Mouse (Mus musculus): Measurements from ENCODE around the gene Man2a1. TPM values are rescaled to one million over a fixed set of nuclear protein-coding genes. Genes with fewer than 3 reads are reported as not detected.

The Man2a1 gene
- total and polyA plus RNA-seq, 2 experiments from 2014 or later = 3.2 to 19.0 TPM

- Histone ChIP-seq H3K27me3 (ENCODE audit: insufficient read depth, low read length) (no peaks in the 10 kb centered on the region), H3K4me3 (ENCODE audit: low read depth, low read length) (peak overlapping the region; percentile 81), H3K9me3 (ENCODE audit: low read length) (no peaks in the 10 kb centered on the region), H3K4me2 (ENCODE audit: low read depth, low read length, poor library complexity, severe bottlenecking) (peak overlapping the region; percentile 97), H3K9ac (replicated peaks; ENCODE audit: low read length, poor library complexity, severe bottlenecking) (no peak overlapping the region), H3K36me3 (ENCODE audit: insufficient read depth, low read length) (no peaks in the 10 kb centered on the region), H3K27ac (ENCODE audit: low read depth, low read length) (no peak overlapping the region), H3K4me1 (ENCODE audit: insufficient read depth, low read length) (peaks cover 4% of the 10 kb centered on the region; the same call in 1 of the 2 replicates)
- ATAC-seq (ENCODE audit: low FRiP score) (no peak), DNase-seq (ENCODE audit: low spot score) (no peak)
- TF ChIP-seq CTCF (IDR thresholded peaks at IDR 0.05) = no peak
- WGBS = 82% methylated on average over 5 of the region's 5 CpGs
Measured at GRCm38 (mm10) chr17:64603534-64603933, 3.0 kb downstream of the Man2a1 start.

- Histone ChIP-seq H3K27ac (ENCODE audit: low read depth, low read length) (no peak overlapping the region), H3K4me2 (ENCODE audit: low read depth, low read length, poor library complexity, severe bottlenecking) (peak overlapping the region; percentile 97), H3K4me3 (ENCODE audit: low read depth, low read length) (no peak overlapping the region), H3K36me3 (ENCODE audit: insufficient read depth, low read length) (no peaks in the 10 kb centered on the region), H3K4me1 (ENCODE audit: insufficient read depth, low read length) (peaks cover 4% of the 10 kb centered on the region; the same call in 1 of the 2 replicates), H3K27me3 (ENCODE audit: insufficient read depth, low read length) (no peaks in the 10 kb centered on the region), H3K9ac (replicated peaks; ENCODE audit: low read length, poor library complexity, severe bottlenecking) (no peak overlapping the region), H3K9me3 (ENCODE audit: low read length) (no peaks in the 10 kb centered on the region)
- WGBS = 76% methylated on average over 5 of the region's 5 CpGs
- DNase-seq (ENCODE audit: low spot score) (no peak), ATAC-seq (ENCODE audit: low FRiP score) (no peak)
- TF ChIP-seq CTCF (IDR thresholded peaks at IDR 0.05) = no peak
Measured at GRCm38 (mm10) chr17:64604163-64604562, 3.6 kb downstream of the Man2a1 start.

DNA sequence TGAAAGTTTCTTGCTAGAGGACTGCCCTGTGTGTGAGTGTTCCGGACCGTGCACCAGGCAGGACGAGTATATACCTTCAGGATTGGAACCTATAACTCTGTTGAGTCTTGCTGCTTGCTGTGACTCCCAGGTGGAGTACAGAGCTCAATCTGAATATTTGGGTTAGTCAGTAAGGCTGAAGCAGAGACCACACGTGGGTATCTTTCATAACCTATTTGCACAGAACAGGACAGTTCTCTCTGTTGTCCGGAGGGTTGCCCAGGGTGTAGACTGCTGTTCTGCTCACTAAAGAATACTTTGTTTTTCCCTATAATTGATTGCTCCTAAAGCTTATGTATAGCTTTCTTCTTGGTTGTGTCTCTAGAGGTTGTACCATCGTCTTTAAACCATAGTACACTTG, 7.7 kb downstream of the Man2a1 start:
- Histone ChIP-seq H3K9me3 (ENCODE audit: low read length) (no peaks in the 10 kb centered on the region), H3K27me3 (ENCODE audit: insufficient read depth, low read length) (no peaks in the 10 kb centered on the region), H3K27ac (ENCODE audit: low read depth, low read length) (no peak overlapping the region), H3K36me3 (ENCODE audit: insufficient read depth, low read length) (no peaks in the 10 kb centered on the region), H3K4me2 (ENCODE audit: low read depth, low read length, poor library complexity, severe bottlenecking) (no peak overlapping the region), H3K9ac (replicated peaks; ENCODE audit: low read length, poor library complexity, severe bottlenecking) (no peak overlapping the region), H3K4me3 (ENCODE audit: low read depth, low read length) (no peak overlapping the region), H3K4me1 (ENCODE audit: insufficient read depth, low read length) (peaks cover 4% of the 10 kb centered on the region; the same call in 1 of the 2 replicates)
- no peak for TF ChIP-seq CTCF (IDR thresholded peaks at IDR 0.05)
- ATAC-seq (ENCODE audit: low FRiP score) (no peak), DNase-seq (ENCODE audit: low spot score) (no peak)
- 92% methylated on average over 6 of the region's 6 CpGs for WGBS

DNA sequence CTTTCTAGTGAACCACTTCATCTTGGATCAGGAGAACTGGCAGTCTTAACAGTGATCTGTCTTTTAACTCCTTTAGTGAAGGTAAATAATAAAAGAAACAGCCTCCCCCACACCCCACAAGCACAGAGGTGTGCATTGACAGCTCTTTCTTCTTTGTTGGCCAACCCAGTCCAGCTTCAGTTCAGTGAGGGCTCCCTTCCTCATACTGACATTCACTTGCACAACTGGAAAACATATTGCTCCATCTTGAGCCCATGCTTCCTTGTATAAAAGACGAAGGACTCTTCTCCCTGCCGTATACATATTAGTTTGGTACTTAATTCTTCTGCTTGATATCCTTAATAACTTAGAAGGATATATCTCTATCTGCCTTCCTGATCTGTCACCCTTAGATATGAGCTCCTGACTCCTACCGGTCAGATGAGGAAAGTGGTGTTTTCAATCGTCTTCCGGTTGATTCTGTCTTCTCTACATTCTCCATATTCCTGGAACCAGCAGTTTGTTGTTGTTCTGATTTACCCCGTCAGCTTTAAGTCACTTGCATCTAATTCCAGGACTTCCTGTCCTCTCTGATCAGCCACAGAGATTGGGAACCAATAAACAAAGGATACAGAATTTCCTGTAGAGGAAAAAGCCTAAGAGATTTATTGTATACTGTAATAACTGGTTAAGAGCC, 8.5 kb downstream of the Man2a1 start:
- Histone ChIP-seq H3K9ac (replicated peaks; ENCODE audit: low read length, poor library complexity, severe bottlenecking) (no peak overlapping the region), H3K27me3 (ENCODE audit: insufficient read depth, low read length) (no peaks in the 10 kb centered on the region), H3K36me3 (ENCODE audit: insufficient read depth, low read length) (no peaks in the 10 kb centered on the region), H3K4me3 (ENCODE audit: low read depth, low read length) (no peak overlapping the region), H3K4me2 (ENCODE audit: low read depth, low read length, poor library complexity, severe bottlenecking) (no peak overlapping the region), H3K27ac (ENCODE audit: low read depth, low read length) (no peak overlapping the region), H3K4me1 (ENCODE audit: insufficient read depth, low read length) (peaks cover 4% of the 10 kb centered on the region; the same call in 1 of the 2 replicates), H3K9me3 (ENCODE audit: low read length) (no peaks in the 10 kb centered on the region)
- WGBS = 84% methylated on average over 6 of the region's 6 CpGs
- DNase-seq (ENCODE audit: low spot score) = no peak
- 0 out of 2 replicates have a peak, but pooled peaks have one; percentile 5 for TF ChIP-seq CTCF (IDR thresholded peaks at IDR 0.05)
- ATAC-seq (ENCODE audit: low FRiP score) = no peak

- no peak overlapping the region for H3K9ac ChIP-seq (replicated peaks; ENCODE audit: low read length, poor library complexity, severe bottlenecking)
- WGBS = 32% methylated on average over 3 of the region's 3 CpGs
- no peak for TF ChIP-seq CTCF (IDR thresholded peaks at IDR 0.05)
- no peaks in the 10 kb centered on the region; the same call in 1 of the 2 replicates for H3K36me3 ChIP-seq (ENCODE audit: insufficient read depth, low read length)
- no peak overlapping the region for H3K4me3 ChIP-seq (ENCODE audit: low read depth, low read length)
- no peak for ATAC-seq (ENCODE audit: low FRiP score)
- no peak overlapping the region for H3K4me2 ChIP-seq (ENCODE audit: low read depth, low read length, poor library complexity, severe bottlenecking)
- H3K27ac ChIP-seq (ENCODE audit: low read depth, low read length) = no peak overlapping the region
- no peaks in the 10 kb centered on the region for H3K9me3 ChIP-seq (ENCODE audit: low read length)
- peaks cover 4% of the 10 kb centered on the region; the same call in 1 of the 2 replicates for H3K4me1 ChIP-seq (ENCODE audit: insufficient read depth, low read length)
- no peaks in the 10 kb centered on the region for H3K27me3 ChIP-seq (ENCODE audit: insufficient read depth, low read length)
- DNase-seq (ENCODE audit: low spot score) = no peak
Measured at GRCm38 (mm10) chr17:64609741-64610140, 9.2 kb downstream of the Man2a1 start.

GRCm38 (mm10) chr17:64611426-64611825, 10.9 kb downstream of the Man2a1 start:
- WGBS = 95% methylated on average over 5 of the region's 5 CpGs
- ATAC-seq (ENCODE audit: low FRiP score) = no peak
- no peak overlapping the region for H3K9ac ChIP-seq (replicated peaks; ENCODE audit: low read length, poor library complexity, severe bottlenecking)

More at GRCm38 (mm10) chr17:64611426-64611825, 10.9 kb downstream of the Man2a1 start:
- no peaks in the 10 kb centered on the region for H3K9me3 ChIP-seq (ENCODE audit: low read length)
- no peak overlapping the region for H3K27ac ChIP-seq (ENCODE audit: low read depth, low read length)
- no peaks in the 10 kb centered on the region for H3K4me1 ChIP-seq (ENCODE audit: insufficient read depth, low read length)
- H3K36me3 ChIP-seq (ENCODE audit: insufficient read depth, low read length) = no peaks in the 10 kb centered on the region; the same call in 1 of the 2 replicates
- H3K4me3 ChIP-seq (ENCODE audit: low read depth, low read length) = no peak overlapping the region
- no peak overlapping the region for H3K4me2 ChIP-seq (ENCODE audit: low read depth, low read length, poor library complexity, severe bottlenecking)
- no peak for TF ChIP-seq CTCF (IDR thresholded peaks at IDR 0.05)
- no peaks in the 10 kb centered on the region for H3K27me3 ChIP-seq (ENCODE audit: insufficient read depth, low read length)
- DNase-seq (ENCODE audit: low spot score) = no peak

All from midbrain, postnatal 0 days (tissue).